Comparison of ENCODE assay signal across 11 mouse cellular contexts in genomic region chr12:112196562-112196961, GRCm38 (mm10).
"Had no signal": no experiment of that assay in that cellular context is flagged by ENCODE, and none has a peak within 500 bp of the region (broad histone marks: within the 10 kb centered on the region; RNA-seq: fewer than 3 reads in every experiment).

No protein-coding gene starts in this region.

- H3K9ac ChIP-seq: limb, embryonic 12.5 days; liver, embryonic 13.5 days; liver, postnatal 0 days had no signal

- H3K4me3 ChIP-seq: layer of hippocampus, adult 2 months; limb, embryonic 12.5 days; liver, embryonic 13.5 days; myocyte had no signal

- DNase-seq: kidney, adult 8-10 months; kidney, postnatal 10 days; kidney, postnatal 4 days; liver; liver, embryonic 13.5 days; liver, postnatal 0 days; thymus, postnatal 36 days had no signal

- ATAC-seq: hindbrain, postnatal 0 days; liver, postnatal 0 days had no signal

- H3K4me1 ChIP-seq: liver, embryonic 13.5 days had no signal

- H3K36me3 ChIP-seq: limb, embryonic 12.5 days; liver, embryonic 13.5 days had no signal

- H3K9me3 ChIP-seq: limb, embryonic 12.5 days; liver, embryonic 13.5 days had no signal

- H3K4me2 ChIP-seq: limb, embryonic 12.5 days; liver, embryonic 13.5 days had no signal

- H3K27ac ChIP-seq: hindbrain, postnatal 0 days; layer of hippocampus, adult 2 months; limb, embryonic 12.5 days; liver, embryonic 13.5 days had no signal
